Mouse (Mus musculus) embryonic facial prominence, embryonic 12.5 days (tissue): ENCODE measurements at regions not wholly inside any gene's neighbourhood (a gene's known extent, or its start where the extent isn't known, plus 50 kb on each side); places are given as distances from the start of the nearest gene placed in this dataset.
"Not testable (repeated sequence)": the region's sequence is repeated elsewhere in the genome, so short reads cannot be mapped to it uniquely, and the experiment has no call there.

ENCODE experiments used
- ATAC-seq: fragments of 200-750 bp; cut with Nextera tagmentation; 2 replicates; pipeline ENCODE4 v1.8.0; 2017; ENCODE audit not compliant: insufficient number of reproducible peaks, insufficient read depth, low FRiP score, low TSS enrichment
- H3K27ac ChIP-seq: fragments of 300-500 bp; sonication (generic); 2 replicates; pipeline ENCODE4 v1.5.1; 2016; ENCODE audit warnings: mild to moderate bottlenecking
- H3K27me3 ChIP-seq: fragments of 300-500 bp; sonication (generic); 2 replicates; pipeline ENCODE4 v1.6.1; 2016; ENCODE audit warnings: mild to moderate bottlenecking, moderate library complexity
- H3K36me3 ChIP-seq: fragments of 300-500 bp; sonication (generic); 2 replicates; pipeline ENCODE4 v1.6.1; 2016; ENCODE audit warnings: mild to moderate bottlenecking
- H3K4me1 ChIP-seq: fragments of 300-500 bp; sonication (generic); 2 replicates; pipeline ENCODE4 v1.6.1; 2016
- H3K4me2 ChIP-seq: fragments of 300-500 bp; sonication (generic); replicated peaks from 2 replicates; pipeline ENCODE4 v1.6.1; 2016; ENCODE audit warnings: mild to moderate bottlenecking, moderate library complexity
- H3K4me3 ChIP-seq: fragments of 300-500 bp; sonication (generic); 2 replicates; pipeline ENCODE4 v1.5.1; 2016; ENCODE audit warnings: mild to moderate bottlenecking
- H3K9ac ChIP-seq: fragments of 300-500 bp; sonication (generic); 2 replicates; pipeline ENCODE4 v1.6.1; 2016; ENCODE audit warnings: mild to moderate bottlenecking, moderate library complexity
- H3K9me3 ChIP-seq: fragments of 300-500 bp; sonication (generic); 2 replicates; pipeline ENCODE4 v1.6.1; 2016; ENCODE audit warnings: mild to moderate bottlenecking, moderate library complexity
- WGBS: fragments of 180-500 bp; shearing (Covaris S2); methylation state at CpG from one replicate; pipeline ENCODE4 v1.1.7; 2016; 5-methylcytosine and 5-hydroxymethylcytosine counted together

GRCm38 (mm10) chr13:11030874-11031273 is 670.2 kb upstream of the Chrm3 start:
- not testable (repeated sequence) for H3K27me3 ChIP-seq, H3K9ac ChIP-seq, H3K9me3 ChIP-seq, ATAC-seq, H3K4me2 ChIP-seq, H3K36me3 ChIP-seq, H3K27ac ChIP-seq, H3K4me1 ChIP-seq, H3K4me3 ChIP-seq

GRCm38 (mm10) chr13:11030381-11030780 is 669.7 kb upstream of the Chrm3 start:
- ATAC-seq, result no peak
- WGBS, result 65% methylated on average over 4 of the region's 4 CpGs
- Histone ChIP-seq H3K4me1 (no peaks in the 10 kb centered on the region), H3K36me3 (no peaks in the 10 kb centered on the region), H3K27ac (no peak overlapping the region), H3K27me3 (no peaks in the 10 kb centered on the region), H3K9me3 (no peaks in the 10 kb centered on the region), H3K4me3 (no peak overlapping the region), H3K4me2 (no peak overlapping the region), H3K9ac (no peak overlapping the region)

- Histone ChIP-seq H3K27me3 (no peaks in the 10 kb centered on the region), H3K9me3 (no peaks in the 10 kb centered on the region), H3K4me3 (no peak overlapping the region), H3K9ac (no peak overlapping the region), H3K4me2 (no peak overlapping the region), H3K27ac (no peak overlapping the region), H3K36me3 (no peaks in the 10 kb centered on the region), H3K4me1 (no peaks in the 10 kb centered on the region)
- 71% methylated on average over 3 of the region's 3 CpGs for WGBS
- ATAC-seq, result no peak
Observed at GRCm38 (mm10) chr13:11025918-11026317, 665.3 kb upstream of the Chrm3 start.

DNA sequence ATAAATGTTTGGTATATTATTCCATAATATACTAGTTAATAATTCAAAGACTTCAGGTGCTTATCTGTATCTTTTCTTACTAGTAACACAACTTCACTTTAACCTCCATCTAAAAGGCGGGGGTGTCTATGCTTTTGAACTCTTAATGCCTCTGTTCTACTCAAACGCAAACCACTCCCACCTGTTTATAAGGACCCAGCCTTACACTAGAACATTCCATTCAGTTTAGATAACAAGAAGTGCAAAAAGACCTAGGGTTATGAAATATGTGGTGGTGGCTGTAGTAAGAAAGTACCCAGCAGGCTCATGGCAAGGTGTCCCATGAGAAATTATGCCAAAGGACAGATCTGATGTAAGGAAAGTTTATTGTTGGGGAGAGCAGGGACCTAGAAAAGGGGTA is 663.8 kb upstream of the Chrm3 start:
- Histone ChIP-seq H3K27me3 (no peaks in the 10 kb centered on the region), H3K27ac (no peak overlapping the region), H3K4me3 (no peak overlapping the region), H3K36me3 (no peaks in the 10 kb centered on the region), H3K4me2 (no peak overlapping the region), H3K4me1 (no peaks in the 10 kb centered on the region), H3K9me3 (no peaks in the 10 kb centered on the region), H3K9ac (no peak overlapping the region)
- no peak for ATAC-seq
- WGBS, result 87% methylated on average over 2 of the region's 2 CpGs

DNA sequence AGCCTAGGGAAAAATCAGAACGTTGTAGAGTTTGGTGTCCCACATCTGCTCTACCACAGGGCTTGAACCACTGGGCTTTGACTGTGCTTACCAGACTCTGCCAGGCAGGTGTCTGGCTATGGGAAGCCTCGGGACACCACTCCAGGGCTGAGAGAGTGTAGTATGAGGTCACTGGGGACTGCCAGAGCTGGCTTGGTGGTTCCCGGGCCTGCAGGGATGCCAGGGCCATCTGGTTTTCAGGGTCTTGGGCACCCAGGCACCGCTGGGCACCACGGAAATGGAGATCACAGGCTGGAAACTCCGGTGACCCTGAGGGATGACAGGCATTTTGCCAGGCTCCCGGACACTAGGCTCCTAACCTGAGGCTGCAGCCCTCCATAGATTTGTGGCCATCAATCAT is 656.9 kb upstream of the Chrm3 start:
- Histone ChIP-seq H3K4me1 (no peaks in the 10 kb centered on the region), H3K4me2 (no peak overlapping the region), H3K36me3 (no peaks in the 10 kb centered on the region), H3K9ac (no peak overlapping the region), H3K4me3 (no peak overlapping the region), H3K27ac (no peak overlapping the region), H3K9me3 (no peaks in the 10 kb centered on the region), H3K27me3 (no peaks in the 10 kb centered on the region)
- ATAC-seq, result no peak
- 83% methylated on average over 7 of the region's 7 CpGs for WGBS

GRCm38 (mm10) chr13:11005374-11005773 is 644.7 kb upstream of the Chrm3 start:
- no peaks in the 10 kb centered on the region for H3K9me3 ChIP-seq
- H3K9ac ChIP-seq, result no peak overlapping the region
- H3K4me2 ChIP-seq, result no peak overlapping the region
- no peak for ATAC-seq
- H3K4me1 ChIP-seq, result no peaks in the 10 kb centered on the region
- H3K36me3 ChIP-seq, result no peaks in the 10 kb centered on the region
- no peaks in the 10 kb centered on the region for H3K27me3 ChIP-seq
- H3K27ac ChIP-seq, result no peak overlapping the region
- H3K4me3 ChIP-seq, result no peak overlapping the region
- 29% methylated on average over 4 of the region's 4 CpGs for WGBS

- H3K9ac ChIP-seq, result no peak overlapping the region
- no peaks in the 10 kb centered on the region for H3K9me3 ChIP-seq
- no peak for ATAC-seq
- H3K27me3 ChIP-seq, result no peaks in the 10 kb centered on the region
- WGBS, result 85% methylated on average over 3 of the region's 3 CpGs
- H3K36me3 ChIP-seq, result no peaks in the 10 kb centered on the region
- no peak overlapping the region for H3K4me3 ChIP-seq
- no peaks in the 10 kb centered on the region for H3K4me1 ChIP-seq
- no peak overlapping the region for H3K4me2 ChIP-seq
- H3K27ac ChIP-seq, result no peak overlapping the region
Observed at GRCm38 (mm10) chr13:10991151-10991550, 630.5 kb upstream of the Chrm3 start.

DNA sequence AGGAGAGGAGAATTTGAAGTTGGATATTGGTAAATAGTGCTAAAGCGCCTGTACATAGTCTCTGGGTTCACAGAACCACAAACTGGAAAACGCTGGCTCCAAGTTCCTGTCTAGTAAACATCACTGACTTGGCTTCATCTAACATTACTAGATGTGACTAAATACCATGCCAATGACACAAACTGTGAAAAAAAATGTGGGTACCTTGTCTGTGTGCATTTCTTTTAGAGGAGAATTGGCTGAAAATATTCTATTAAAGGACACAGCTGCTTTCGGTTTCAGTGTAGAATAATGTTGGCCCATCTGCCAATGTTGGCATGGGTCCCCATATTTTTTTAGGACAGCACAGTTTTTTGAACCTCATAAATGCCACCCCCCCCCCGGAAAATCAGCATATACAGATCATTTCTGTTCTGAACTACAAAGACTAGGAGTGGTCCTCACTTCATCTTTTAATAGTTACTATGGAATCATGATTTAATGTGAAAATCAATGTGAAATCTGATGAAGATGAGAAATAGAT is 629.9 kb upstream of the Chrm3 start:
- Histone ChIP-seq H3K9ac (no peak overlapping the region), H3K4me3 (no peak overlapping the region), H3K9me3 (no peaks in the 10 kb centered on the region), H3K36me3 (no peaks in the 10 kb centered on the region), H3K27me3 (no peaks in the 10 kb centered on the region), H3K27ac (no peak overlapping the region), H3K4me2 (no peak overlapping the region), H3K4me1 (no peaks in the 10 kb centered on the region)
- no peak for ATAC-seq
- 87% methylated on average over 4 of the region's 4 CpGs for WGBS

DNA sequence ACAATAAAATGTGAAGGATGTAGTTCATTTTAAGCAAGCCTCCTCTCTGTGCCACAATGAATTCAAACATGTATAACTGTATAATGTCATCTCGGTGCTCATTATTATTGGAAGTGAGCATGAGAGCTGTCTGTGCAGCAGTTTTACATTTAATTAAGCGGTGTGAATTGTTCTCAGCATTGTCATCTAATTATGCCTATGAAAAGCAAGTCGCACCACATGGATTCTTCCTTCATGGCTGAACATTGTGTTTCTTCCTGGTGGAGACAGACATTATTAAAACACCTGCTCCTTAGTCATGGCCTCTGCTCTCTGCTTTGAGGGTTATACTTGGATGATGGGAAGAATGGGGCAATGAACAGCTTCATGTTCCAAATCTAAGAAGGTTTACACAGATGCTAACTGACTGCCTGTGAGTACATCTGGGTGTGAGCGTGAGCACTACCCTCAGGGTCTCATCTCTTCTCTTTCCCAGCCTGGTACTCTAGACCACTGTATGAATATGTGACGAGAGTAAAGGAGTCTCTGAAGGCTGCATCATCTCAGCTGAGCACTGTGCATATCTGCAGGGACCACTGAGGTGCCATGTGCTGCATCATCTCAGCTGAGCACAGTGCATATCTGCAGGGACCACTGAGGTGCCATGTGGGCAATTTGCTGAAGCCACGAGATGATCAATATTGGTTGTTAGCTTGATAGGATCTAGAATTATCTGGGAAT is 628.6 kb upstream of the Chrm3 start:
- no peaks in the 10 kb centered on the region for H3K36me3 ChIP-seq
- no peaks in the 10 kb centered on the region for H3K27me3 ChIP-seq
- H3K4me2 ChIP-seq, result no peak overlapping the region
- no peak for ATAC-seq
- H3K9ac ChIP-seq, result no peak overlapping the region
- no peak overlapping the region for H3K4me3 ChIP-seq
- WGBS, result 81% methylated on average over 6 of the region's 6 CpGs
- no peaks in the 10 kb centered on the region for H3K9me3 ChIP-seq
- H3K4me1 ChIP-seq, result no peaks in the 10 kb centered on the region
- no peak overlapping the region for H3K27ac ChIP-seq

DNA sequence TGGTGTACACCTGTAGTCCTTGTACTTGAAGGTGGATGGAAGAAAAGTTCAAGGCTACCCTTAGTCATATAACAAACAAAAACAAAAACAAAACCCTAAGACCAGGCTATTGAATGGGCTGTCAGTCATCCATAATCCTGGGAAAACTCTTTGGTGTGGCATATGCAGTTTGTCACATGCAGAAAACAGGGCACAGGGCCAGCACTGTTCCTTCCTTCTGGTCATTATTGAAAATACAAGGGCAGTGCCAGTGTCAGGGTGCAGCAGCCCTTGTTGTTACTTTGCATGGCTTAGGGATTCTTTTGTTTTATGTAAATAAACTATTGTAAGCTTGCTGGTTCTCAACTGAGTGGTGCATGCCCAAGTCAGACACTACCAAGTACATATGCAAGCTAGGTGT is 623.1 kb upstream of the Chrm3 start:
- Histone ChIP-seq H3K27me3 (no peaks in the 10 kb centered on the region), H3K4me3 (no peak overlapping the region), H3K4me2 (no peak overlapping the region), H3K27ac (no peak overlapping the region), H3K4me1 (no peaks in the 10 kb centered on the region), H3K9ac (no peak overlapping the region), H3K9me3 (no peaks in the 10 kb centered on the region), H3K36me3 (no peaks in the 10 kb centered on the region)
- no peak for ATAC-seq

GRCm38 (mm10) chr13:10982543-10982942 is 621.9 kb upstream of the Chrm3 start:
- Histone ChIP-seq H3K36me3 (no peaks in the 10 kb centered on the region), H3K4me1 (no peaks in the 10 kb centered on the region)
- ATAC-seq, result no peak

GRCm38 (mm10) chr13:10971932-10972331 is 611.3 kb upstream of the Chrm3 start:
- Histone ChIP-seq H3K27ac (no peak overlapping the region), H3K4me2 (no peak overlapping the region), H3K9ac (no peak overlapping the region), H3K4me1 (no peaks in the 10 kb centered on the region), H3K36me3 (no peaks in the 10 kb centered on the region), H3K27me3 (no peaks in the 10 kb centered on the region), H3K9me3 (no peaks in the 10 kb centered on the region), H3K4me3 (no peak overlapping the region)
- WGBS, result 74% methylated on average over 3 of the region's 3 CpGs
- no peak for ATAC-seq

More at GRCm38 (mm10) chr13:10982543-10982942, 621.9 kb upstream of the Chrm3 start:
- no peak overlapping the region for H3K9ac ChIP-seq
- no peak overlapping the region for H3K27ac ChIP-seq
- no peaks in the 10 kb centered on the region for H3K9me3 ChIP-seq
- WGBS, result 80% methylated on average over 4 of the region's 4 CpGs
- H3K4me2 ChIP-seq, result no peak overlapping the region
- no peaks in the 10 kb centered on the region for H3K27me3 ChIP-seq
- H3K4me3 ChIP-seq, result no peak overlapping the region
